Mouse (Mus musculus): ENCODE results near the gene B4galt5. TPM values are rescaled to one million over a fixed set of nuclear protein-coding genes. Genes with fewer than 3 reads are reported as not detected.
A peak's percentile ranks its signal among the peaks of the same experiment; 100 is the strongest.

Gene B4galt5
- polyA plus RNA-seq, 1 experiment from 2014 or later, result 24.2 TPM

- no peak overlapping the region for H3K27ac ChIP-seq (replicated peaks in 1 of 2; ENCODE audit: control insufficient read depth in 1 of 2, insufficient read depth in 1 of 2, low read depth in 2 of 2, low read length in 2 of 2)
- H3K9ac ChIP-seq (ENCODE audit: low read length), result no peak overlapping the region
- peak overlapping the region in 1 of 2 experiments; percentile 90; a peak in 1 of 4 replicates for H3K4me3 ChIP-seq (ENCODE audit: control insufficient read depth in 1 of 2, insufficient read depth in 1 of 2, low read depth in 1 of 2, low read length in 2 of 2)
- ATAC-seq (ENCODE audit: insufficient number of reproducible peaks, insufficient read depth, low FRiP score, low read depth), result no peak
- no peaks in the 10 kb centered on the region for H3K9me3 ChIP-seq (ENCODE audit: control insufficient read depth, low read length)
- H3K36me3 ChIP-seq (ENCODE audit: control insufficient read depth, insufficient read depth, low read length), result no peaks in the 10 kb centered on the region
- 60% methylated on average over 8 of the region's 8 CpGs for WGBS
- H3K4me1 ChIP-seq (ENCODE audit: control insufficient read depth in 2 of 2, insufficient read depth in 2 of 2, low read length in 2 of 2), result peaks cover 16 to 32% of the 10 kb centered on the region in 2 experiments
- H3K27me3 ChIP-seq (ENCODE audit: control insufficient read depth, insufficient read depth, low read length), result no peaks in the 10 kb centered on the region
- H3K4me2 ChIP-seq (ENCODE audit: low read length), result peak overlapping the region; percentile 87
Measured at GRCm38 (mm10) chr2:167350126-167350650, 1.2 kb upstream of the B4galt5 start.

GRCm38 (mm10) chr2:167349283-167349936 lies 427 bp upstream of the B4galt5 start:
- H3K27ac ChIP-seq (replicated peaks in 1 of 2; ENCODE audit: control insufficient read depth in 1 of 2, insufficient read depth in 1 of 2, low read depth in 2 of 2, low read length in 2 of 2), result no peak overlapping the region
- peak overlapping the region; percentile 87 for H3K4me2 ChIP-seq (ENCODE audit: low read length)
- H3K9me3 ChIP-seq (ENCODE audit: control insufficient read depth, low read length), result no peaks in the 10 kb centered on the region
- H3K9ac ChIP-seq (ENCODE audit: low read length), result peak overlapping the region; percentile 93
- H3K4me3 ChIP-seq (ENCODE audit: control insufficient read depth in 1 of 2, insufficient read depth in 1 of 2, low read depth in 1 of 2, low read length in 2 of 2), result peak overlapping the region; percentile 49 to 90
- ATAC-seq (ENCODE audit: insufficient number of reproducible peaks, insufficient read depth, low FRiP score, low read depth), result peak; percentile 98
- H3K4me1 ChIP-seq (ENCODE audit: control insufficient read depth in 2 of 2, insufficient read depth in 2 of 2, low read length in 2 of 2), result peaks cover 16 to 33% of the 10 kb centered on the region in 2 experiments
- H3K36me3 ChIP-seq (ENCODE audit: control insufficient read depth, insufficient read depth, low read length), result no peaks in the 10 kb centered on the region
- WGBS, result under 1% methylated on average over 48 of the region's 50 CpGs
- H3K27me3 ChIP-seq (ENCODE audit: control insufficient read depth, insufficient read depth, low read length), result no peaks in the 10 kb centered on the region

- peak overlapping the region; percentile 87 for H3K4me2 ChIP-seq (ENCODE audit: low read length)
- peak overlapping the region; percentile 67 to 90 for H3K4me3 ChIP-seq (ENCODE audit: control insufficient read depth in 1 of 2, insufficient read depth in 1 of 2, low read depth in 1 of 2, low read length in 2 of 2)
- H3K9me3 ChIP-seq (ENCODE audit: control insufficient read depth, low read length), result no peaks in the 10 kb centered on the region
- H3K9ac ChIP-seq (ENCODE audit: low read length), result peak overlapping the region; percentile 93
- H3K27me3 ChIP-seq (ENCODE audit: control insufficient read depth, insufficient read depth, low read length), result no peaks in the 10 kb centered on the region
- peak overlapping the region in 1 of 2 experiments; percentile 88; a peak in 1 of 4 replicates for H3K27ac ChIP-seq (replicated peaks in 1 of 2; ENCODE audit: control insufficient read depth in 1 of 2, insufficient read depth in 1 of 2, low read depth in 2 of 2, low read length in 2 of 2)
- 12% methylated on average over 11 of the region's 11 CpGs for WGBS
- no peak for ATAC-seq (ENCODE audit: insufficient number of reproducible peaks, insufficient read depth, low FRiP score, low read depth)
- H3K36me3 ChIP-seq (ENCODE audit: control insufficient read depth, insufficient read depth, low read length), result no peaks in the 10 kb centered on the region
- peaks cover 25 to 44% of the 10 kb centered on the region in 2 experiments for H3K4me1 ChIP-seq (ENCODE audit: control insufficient read depth in 2 of 2, insufficient read depth in 2 of 2, low read length in 2 of 2)
Measured at GRCm38 (mm10) chr2:167347991-167348375, 1.0 kb downstream of the B4galt5 start.

GRCm38 (mm10) chr2:167347361-167347760 lies 1.6 kb downstream of the B4galt5 start:
- Histone ChIP-seq H3K4me1 (ENCODE audit: control insufficient read depth in 2 of 2, insufficient read depth in 2 of 2, low read length in 2 of 2) (peaks cover 25 to 42% of the 10 kb centered on the region in 2 experiments), H3K27ac (replicated peaks in 1 of 2; ENCODE audit: control insufficient read depth in 1 of 2, insufficient read depth in 1 of 2, low read depth in 2 of 2, low read length in 2 of 2) (0 out of 4 replicates have a peak overlapping the region, but pooled peaks of 1 of the 2 experiments have one; percentile 11), H3K27me3 (ENCODE audit: control insufficient read depth, insufficient read depth, low read length) (no peaks in the 10 kb centered on the region), H3K4me3 (ENCODE audit: control insufficient read depth in 1 of 2, insufficient read depth in 1 of 2, low read depth in 1 of 2, low read length in 2 of 2) (peak overlapping the region in 1 of 2 experiments; percentile 90; a peak in 3 of 4 replicates), H3K9me3 (ENCODE audit: control insufficient read depth, low read length) (no peaks in the 10 kb centered on the region), H3K9ac (ENCODE audit: low read length) (no peak overlapping the region), H3K4me2 (ENCODE audit: low read length) (peak overlapping the region; percentile 87), H3K36me3 (ENCODE audit: control insufficient read depth, insufficient read depth, low read length) (no peaks in the 10 kb centered on the region)
- 82% methylated on average over 4 of the region's 4 CpGs for WGBS
- ATAC-seq (ENCODE audit: insufficient number of reproducible peaks, insufficient read depth, low FRiP score, low read depth), result no peak

- Histone ChIP-seq H3K27ac (replicated peaks in 1 of 2; ENCODE audit: control insufficient read depth in 1 of 2, insufficient read depth in 1 of 2, low read depth in 2 of 2, low read length in 2 of 2) (no peak overlapping the region), H3K4me2 (ENCODE audit: low read length) (no peak overlapping the region), H3K36me3 (ENCODE audit: control insufficient read depth, insufficient read depth, low read length) (no peaks in the 10 kb centered on the region), H3K9ac (ENCODE audit: low read length) (no peak overlapping the region), H3K4me1 (ENCODE audit: control insufficient read depth in 2 of 2, insufficient read depth in 2 of 2, low read length in 2 of 2) (peaks cover 23 to 42% of the 10 kb centered on the region in 2 experiments), H3K27me3 (ENCODE audit: control insufficient read depth, insufficient read depth, low read length) (no peaks in the 10 kb centered on the region), H3K9me3 (ENCODE audit: control insufficient read depth, low read length) (no peaks in the 10 kb centered on the region), H3K4me3 (ENCODE audit: control insufficient read depth in 1 of 2, insufficient read depth in 1 of 2, low read depth in 1 of 2, low read length in 2 of 2) (no peak overlapping the region)
- WGBS, result 58% methylated on average over 7 of the region's 7 CpGs
- no peak for ATAC-seq (ENCODE audit: insufficient number of reproducible peaks, insufficient read depth, low FRiP score, low read depth)
Measured at GRCm38 (mm10) chr2:167345508-167346164, 3.3 kb downstream of the B4galt5 start.

- 61% methylated on average over 5 of the region's 5 CpGs for WGBS
- Histone ChIP-seq H3K9ac (ENCODE audit: low read length) (no peak overlapping the region), H3K36me3 (ENCODE audit: control insufficient read depth, insufficient read depth, low read length) (no peaks in the 10 kb centered on the region), H3K4me1 (ENCODE audit: control insufficient read depth in 2 of 2, insufficient read depth in 2 of 2, low read length in 2 of 2) (peaks cover 19 to 36% of the 10 kb centered on the region in 2 experiments), H3K27me3 (ENCODE audit: control insufficient read depth, insufficient read depth, low read length) (no peaks in the 10 kb centered on the region), H3K9me3 (ENCODE audit: control insufficient read depth, low read length) (no peaks in the 10 kb centered on the region), H3K4me2 (ENCODE audit: low read length) (no peak overlapping the region), H3K4me3 (ENCODE audit: control insufficient read depth in 1 of 2, insufficient read depth in 1 of 2, low read depth in 1 of 2, low read length in 2 of 2) (no peak overlapping the region), H3K27ac (replicated peaks in 1 of 2; ENCODE audit: control insufficient read depth in 1 of 2, insufficient read depth in 1 of 2, low read depth in 2 of 2, low read length in 2 of 2) (no peak overlapping the region)
- no peak for ATAC-seq (ENCODE audit: insufficient number of reproducible peaks, insufficient read depth, low FRiP score, low read depth)
Measured at GRCm38 (mm10) chr2:167344871-167345507, 4.0 kb downstream of the B4galt5 start.

- ATAC-seq (ENCODE audit: insufficient number of reproducible peaks, insufficient read depth, low FRiP score, low read depth), result no peak
- Histone ChIP-seq H3K36me3 (ENCODE audit: control insufficient read depth, insufficient read depth, low read length) (no peaks in the 10 kb centered on the region), H3K4me2 (ENCODE audit: low read length) (peak overlapping the region; percentile 25), H3K9ac (ENCODE audit: low read length) (peak overlapping the region; percentile 42; the same call in 1 of the 2 replicates), H3K27me3 (ENCODE audit: control insufficient read depth, insufficient read depth, low read length) (no peaks in the 10 kb centered on the region), H3K4me1 (ENCODE audit: control insufficient read depth in 2 of 2, insufficient read depth in 2 of 2, low read length in 2 of 2) (peaks cover 17 to 34% of the 10 kb centered on the region in 2 experiments), H3K27ac (replicated peaks in 1 of 2; ENCODE audit: control insufficient read depth in 1 of 2, insufficient read depth in 1 of 2, low read depth in 2 of 2, low read length in 2 of 2) (no peak overlapping the region), H3K9me3 (ENCODE audit: control insufficient read depth, low read length) (no peaks in the 10 kb centered on the region), H3K4me3 (ENCODE audit: control insufficient read depth in 1 of 2, insufficient read depth in 1 of 2, low read depth in 1 of 2, low read length in 2 of 2) (no peak overlapping the region)
- 32% methylated on average over 12 of the region's 12 CpGs for WGBS
Measured at GRCm38 (mm10) chr2:167343369-167344140, 5.4 kb downstream of the B4galt5 start.
